Mouse (Mus musculus): ENCODE measurements at regions not wholly inside any gene's neighbourhood (a gene's known extent, or its start where the extent isn't known, plus 50 kb on each side); places are given as distances from the start of the nearest gene placed in this dataset.

GRCm38 (mm10) chr15:90827816-90828215, 148.6 kb upstream of the Cpne8 start:
- no peak overlapping the region for H3K9ac ChIP-seq (replicated peaks; ENCODE audit: low read depth, low read length)
- H3K4me3 ChIP-seq (ENCODE audit: low read depth, low read length): no peak overlapping the region
- ATAC-seq (ENCODE audit: insufficient read depth, low read depth) (no peak), DNase-seq (ENCODE audit: low spot score) (no peak)
- no peaks in the 10 kb centered on the region for H3K27me3 ChIP-seq (ENCODE audit: control insufficient read depth, insufficient read depth, low read length)
- no peak overlapping the region for H3K27ac ChIP-seq (ENCODE audit: low read depth)
- H3K4me2 ChIP-seq (ENCODE audit: low read depth, low read length): no peak overlapping the region
- TF ChIP-seq EP300 (IDR thresholded peaks at IDR 0.05; ENCODE audit: low read depth): no peak
- TF ChIP-seq CTCF (IDR thresholded peaks at IDR 0.05; ENCODE audit: low read depth): no peak
- H3K4me1 ChIP-seq (ENCODE audit: control insufficient read depth, insufficient read depth): no peaks in the 10 kb centered on the region
- H3K36me3 ChIP-seq (replicated peaks; ENCODE audit: control insufficient read depth, insufficient read depth, low read length): no peaks in the 10 kb centered on the region
- H3K9me3 ChIP-seq (replicated peaks; ENCODE audit: control insufficient read depth, low read length): 0 out of 2 replicates have a peak, but pooled peaks cover 8% of the 10 kb centered on the region
- WGBS: 67% methylated on average over 4 of the region's 4 CpGs

- DNase-seq (ENCODE audit: low spot score): no peak
- TF ChIP-seq EP300 (IDR thresholded peaks at IDR 0.05; ENCODE audit: low read depth) (no peak), CTCF (IDR thresholded peaks at IDR 0.05; ENCODE audit: low read depth) (no peak)
- Histone ChIP-seq H3K4me1 (ENCODE audit: control insufficient read depth, insufficient read depth) (no peaks in the 10 kb centered on the region), H3K4me3 (ENCODE audit: low read depth, low read length) (no peak overlapping the region), H3K9me3 (replicated peaks; ENCODE audit: control insufficient read depth, low read length) (no peaks in the 10 kb centered on the region), H3K36me3 (replicated peaks; ENCODE audit: control insufficient read depth, insufficient read depth, low read length) (no peaks in the 10 kb centered on the region), H3K27me3 (ENCODE audit: control insufficient read depth, insufficient read depth, low read length) (no peaks in the 10 kb centered on the region), H3K27ac (ENCODE audit: low read depth) (no peak overlapping the region), H3K9ac (replicated peaks; ENCODE audit: low read depth, low read length) (no peak overlapping the region), H3K4me2 (ENCODE audit: low read depth, low read length) (no peak overlapping the region)
- 85% methylated on average over 6 of the region's 6 CpGs for WGBS
- ATAC-seq (ENCODE audit: insufficient read depth, low read depth): no peak
These were observed 143.1 kb upstream of the Cpne8 start for GRCm38 (mm10) chr15:90822306-90822705.

- Histone ChIP-seq H3K9me3 (replicated peaks; ENCODE audit: control insufficient read depth, low read length) (no peaks in the 10 kb centered on the region), H3K27ac (ENCODE audit: low read depth) (no peak overlapping the region), H3K4me2 (ENCODE audit: low read depth, low read length) (no peak overlapping the region), H3K4me3 (ENCODE audit: low read depth, low read length) (no peak overlapping the region), H3K27me3 (ENCODE audit: control insufficient read depth, insufficient read depth, low read length) (no peaks in the 10 kb centered on the region), H3K9ac (replicated peaks; ENCODE audit: low read depth, low read length) (no peak overlapping the region), H3K36me3 (replicated peaks; ENCODE audit: control insufficient read depth, insufficient read depth, low read length) (no peaks in the 10 kb centered on the region), H3K4me1 (ENCODE audit: control insufficient read depth, insufficient read depth) (no peaks in the 10 kb centered on the region)
- no peak for TF ChIP-seq EP300 (IDR thresholded peaks at IDR 0.05; ENCODE audit: low read depth)
- no peak for TF ChIP-seq CTCF (IDR thresholded peaks at IDR 0.05; ENCODE audit: low read depth)
- no peak for ATAC-seq (ENCODE audit: insufficient read depth, low read depth)
- WGBS: 82% methylated on average over 14 of the region's 14 CpGs
- DNase-seq (ENCODE audit: low spot score): no peak
These were observed 140.9 kb upstream of the Cpne8 start for GRCm38 (mm10) chr15:90819949-90820655.

GRCm38 (mm10) chr15:90818161-90818560, 138.9 kb upstream of the Cpne8 start:
- no peak overlapping the region for H3K4me3 ChIP-seq (ENCODE audit: low read depth, low read length)
- DNase-seq (ENCODE audit: low spot score): no peak
- no peaks in the 10 kb centered on the region for H3K27me3 ChIP-seq (ENCODE audit: control insufficient read depth, insufficient read depth, low read length)
- no peak overlapping the region for H3K27ac ChIP-seq (ENCODE audit: low read depth)
- 62% methylated on average over 4 of the region's 4 CpGs for WGBS
- H3K4me1 ChIP-seq (ENCODE audit: control insufficient read depth, insufficient read depth): peaks cover 10% of the 10 kb centered on the region
- no peak for TF ChIP-seq CTCF (IDR thresholded peaks at IDR 0.05; ENCODE audit: low read depth)
- TF ChIP-seq EP300 (IDR thresholded peaks at IDR 0.05; ENCODE audit: low read depth): no peak
- no peaks in the 10 kb centered on the region for H3K36me3 ChIP-seq (replicated peaks; ENCODE audit: control insufficient read depth, insufficient read depth, low read length)
- no peak overlapping the region for H3K9ac ChIP-seq (replicated peaks; ENCODE audit: low read depth, low read length)
- H3K9me3 ChIP-seq (replicated peaks; ENCODE audit: control insufficient read depth, low read length): no peaks in the 10 kb centered on the region
- no peak for ATAC-seq (ENCODE audit: insufficient read depth, low read depth)
- H3K4me2 ChIP-seq (ENCODE audit: low read depth, low read length): no peak overlapping the region

- DNase-seq (ENCODE audit: low spot score) (no peak), ATAC-seq (ENCODE audit: insufficient read depth, low read depth) (no peak)
- WGBS: 22% methylated on average over 5 of the region's 5 CpGs
- no peaks in the 10 kb centered on the region for H3K9me3 ChIP-seq (replicated peaks; ENCODE audit: control insufficient read depth, low read length)
- H3K27ac ChIP-seq (ENCODE audit: low read depth): no peak overlapping the region
- TF ChIP-seq CTCF (IDR thresholded peaks at IDR 0.05; ENCODE audit: low read depth) (no peak), EP300 (IDR thresholded peaks at IDR 0.05; ENCODE audit: low read depth) (no peak)
- H3K4me1 ChIP-seq (ENCODE audit: control insufficient read depth, insufficient read depth): peaks cover 17% of the 10 kb centered on the region
- no peak overlapping the region for H3K9ac ChIP-seq (replicated peaks; ENCODE audit: low read depth, low read length)
- H3K4me2 ChIP-seq (ENCODE audit: low read depth, low read length): peak overlapping the region; percentile 31
- H3K27me3 ChIP-seq (ENCODE audit: control insufficient read depth, insufficient read depth, low read length): no peaks in the 10 kb centered on the region
- no peak overlapping the region for H3K4me3 ChIP-seq (ENCODE audit: low read depth, low read length)
- H3K36me3 ChIP-seq (replicated peaks; ENCODE audit: control insufficient read depth, insufficient read depth, low read length): no peaks in the 10 kb centered on the region
These were observed 134.7 kb upstream of the Cpne8 start for GRCm38 (mm10) chr15:90813907-90814306.

GRCm38 (mm10) chr15:90810341-90810740, 131.1 kb upstream of the Cpne8 start:
- no peaks in the 10 kb centered on the region for H3K9me3 ChIP-seq (replicated peaks; ENCODE audit: control insufficient read depth, low read length)
- no peak for DNase-seq (ENCODE audit: low spot score)
- no peak overlapping the region for H3K4me2 ChIP-seq (ENCODE audit: low read depth, low read length)
- H3K27ac ChIP-seq (ENCODE audit: low read depth): no peak overlapping the region
- no peak for TF ChIP-seq CTCF (IDR thresholded peaks at IDR 0.05; ENCODE audit: low read depth)
- TF ChIP-seq EP300 (IDR thresholded peaks at IDR 0.05; ENCODE audit: low read depth): no peak
- no peaks in the 10 kb centered on the region for H3K27me3 ChIP-seq (ENCODE audit: control insufficient read depth, insufficient read depth, low read length)
- H3K4me1 ChIP-seq (ENCODE audit: control insufficient read depth, insufficient read depth): peaks cover 17% of the 10 kb centered on the region
- WGBS: 76% methylated on average over 3 of the region's 3 CpGs
- H3K4me3 ChIP-seq (ENCODE audit: low read depth, low read length): no peak overlapping the region
- H3K9ac ChIP-seq (replicated peaks; ENCODE audit: low read depth, low read length): no peak overlapping the region
- H3K36me3 ChIP-seq (replicated peaks; ENCODE audit: control insufficient read depth, insufficient read depth, low read length): no peaks in the 10 kb centered on the region
- ATAC-seq (ENCODE audit: insufficient read depth, low read depth): no peak
